Mouse (Mus musculus) testis, postnatal 10 days (tissue): ENCODE measurements around the gene Nagk.
"Not testable (repeated sequence)": the region's sequence is repeated elsewhere in the genome, so short reads cannot be mapped to it uniquely, and the experiment has no call there.

Experiments
- DNase-seq: peaks from one replicate; pipeline ENCODE4 v3.0.0; 2021; ENCODE audit warnings: low spot score

Nagk gene

DNA sequence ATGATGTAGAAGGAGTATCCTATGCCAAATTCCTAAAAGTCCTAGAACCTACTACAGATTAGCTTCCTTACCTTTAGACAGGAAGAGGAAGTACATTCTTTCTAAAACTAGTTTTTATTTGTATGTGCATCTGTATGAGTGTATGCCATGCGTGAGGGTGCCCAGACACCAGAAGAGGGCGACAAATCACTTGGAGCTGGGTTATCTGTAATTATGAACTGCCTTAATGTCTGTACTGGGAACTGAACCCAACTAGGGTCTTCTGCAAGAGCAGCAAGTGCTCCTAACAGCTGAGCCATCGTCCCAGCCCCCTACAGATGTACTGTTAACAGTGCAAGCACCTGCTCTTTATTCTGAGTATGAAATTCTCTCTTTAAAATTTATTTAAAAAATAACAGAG is 21.0 kb downstream of the Nagk start:
- no peak for DNase-seq

GRCm38 (mm10) chr6:83818996-83819395 is 24.2 kb downstream of the Nagk start:
- DNase-seq, result no peak

DNA sequence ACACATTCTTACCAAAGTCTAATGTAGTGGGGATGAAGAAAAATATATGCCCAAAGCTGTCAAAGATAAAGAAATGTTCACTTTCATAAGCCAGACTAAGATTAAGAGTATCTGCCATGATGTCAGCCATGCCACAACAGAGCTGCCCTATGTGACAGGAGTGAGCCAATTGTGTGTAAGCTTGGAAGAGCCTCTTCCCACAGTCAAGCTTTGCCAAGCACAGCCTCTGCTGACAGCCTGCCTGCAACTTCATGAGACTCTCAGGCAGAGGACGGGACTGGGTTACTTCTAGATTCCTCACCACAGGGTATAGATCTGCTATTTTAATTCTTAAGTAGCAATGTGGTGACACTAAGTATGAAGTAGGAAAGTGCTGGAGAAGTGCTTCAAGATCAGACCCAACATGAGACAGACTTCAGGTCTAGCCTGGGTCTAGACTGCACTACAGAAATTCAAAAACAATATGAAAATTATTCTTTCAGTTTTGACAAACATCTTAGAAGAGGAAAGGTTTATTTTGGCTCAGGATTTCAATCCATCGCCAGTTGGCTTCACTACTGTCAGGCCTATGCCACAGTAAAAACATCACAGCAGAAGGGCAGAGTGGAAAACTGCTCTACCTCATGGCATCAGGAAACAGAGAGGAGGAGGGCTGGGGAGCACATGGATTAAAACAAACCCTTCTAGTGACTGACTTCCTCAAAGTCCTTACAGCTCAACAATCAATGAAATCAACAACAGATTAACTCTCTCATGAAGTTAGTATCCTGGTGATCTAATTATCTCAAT is 26.1 kb downstream of the Nagk start:
- DNase-seq, result no peak

- no peak for DNase-seq
Measured at GRCm38 (mm10) chr6:83821856-83822255, 27.1 kb downstream of the Nagk start.

DNA sequence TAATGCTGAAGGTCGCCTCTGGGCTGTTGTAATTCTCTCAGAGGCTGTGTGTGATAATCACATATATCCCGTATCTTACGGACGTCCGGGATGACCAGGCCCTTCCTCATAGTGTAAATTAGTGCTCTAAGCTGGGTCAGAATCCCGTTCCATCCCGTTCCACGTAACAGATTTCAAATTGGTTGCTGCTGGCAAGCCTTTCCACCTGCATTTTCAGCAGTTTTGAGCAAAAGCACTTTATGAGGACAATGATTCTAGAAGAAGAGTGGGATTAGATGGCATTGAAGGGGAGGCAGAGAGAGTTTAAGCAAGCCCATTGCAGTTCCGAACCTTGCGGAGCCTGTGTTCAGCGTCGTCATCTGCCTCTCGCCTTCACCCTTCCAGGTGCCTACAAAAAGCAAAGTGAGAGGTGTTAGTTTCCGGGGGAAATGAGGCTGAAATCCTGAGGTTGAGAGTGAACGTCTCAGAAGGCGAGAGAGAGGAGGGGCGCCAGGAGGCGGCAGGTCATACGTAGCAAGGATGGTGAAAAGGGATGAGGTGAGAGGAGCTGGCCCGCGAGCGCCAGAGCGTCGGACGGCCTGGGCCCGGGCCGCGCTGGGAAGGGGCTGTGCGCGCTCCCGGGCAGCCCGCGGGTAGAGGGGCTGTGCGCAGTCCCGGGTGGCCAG is 36.3 kb downstream of the Nagk start:
- no peak for DNase-seq

DNA sequence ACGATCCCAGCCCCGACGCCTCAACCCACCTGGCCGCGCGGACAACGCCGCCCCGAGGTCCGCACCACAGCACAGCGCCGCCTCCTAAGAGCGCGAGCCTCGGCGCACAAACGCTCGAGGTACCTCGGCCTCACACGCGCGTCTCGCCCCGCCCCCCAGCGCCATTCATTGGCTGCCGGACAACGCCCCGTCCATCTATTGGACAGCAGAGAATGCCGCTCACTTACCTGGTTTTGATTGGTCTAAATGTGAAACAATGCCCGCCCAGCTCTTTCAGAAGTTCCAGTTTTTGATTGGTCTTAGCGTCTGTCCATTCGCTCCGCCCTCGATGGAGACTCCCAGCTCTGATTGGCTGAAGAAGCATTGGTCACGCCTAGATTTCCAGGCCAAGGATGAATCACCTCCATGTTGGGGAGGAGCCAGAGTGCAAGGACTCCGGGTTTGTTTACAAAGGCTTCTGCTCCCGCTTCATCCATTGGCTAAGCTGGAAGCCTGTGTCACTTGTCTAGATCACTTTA is 36.9 kb downstream of the Nagk start, which contains the start of gene Paip2b:
Gene Paip2b (minus strand): TSS at position 136 of the 518 bp plus-strand sequence.
- DNase-seq, result peak; percentile 99

GRCm38 (mm10) chr6:83832393-83832792 is 37.6 kb downstream of the Nagk start:
- DNase-seq, result not testable (repeated sequence)

DNA sequence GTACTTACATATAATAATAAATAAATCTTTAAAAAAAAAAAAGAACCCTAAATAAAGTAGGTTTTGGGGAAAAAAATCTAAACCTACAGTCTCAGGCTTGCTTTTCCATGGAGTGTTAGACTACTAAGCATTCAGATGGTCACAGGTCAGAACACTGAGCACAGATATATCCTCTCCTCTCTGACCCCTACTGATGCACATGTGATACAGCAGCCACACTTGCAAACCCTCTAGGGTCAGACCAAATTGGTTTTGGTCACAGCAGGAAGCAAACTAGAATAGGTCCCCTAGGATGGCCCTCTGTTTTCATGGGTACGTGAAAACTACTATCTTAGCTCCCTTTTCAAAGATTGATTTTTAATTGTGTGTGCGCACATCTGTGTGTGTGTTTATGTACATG is 42.0 kb downstream of the Nagk start:
- DNase-seq, result no peak

GRCm38 (mm10) chr6:83838046-83838445 is 43.3 kb downstream of the Nagk start:
- no peak for DNase-seq

GRCm38 (mm10) chr6:83840086-83840485 is 45.3 kb downstream of the Nagk start:
- DNase-seq, result no peak

- DNase-seq, result no peak
Measured at GRCm38 (mm10) chr6:83844913-83845312, 50.1 kb downstream of the Nagk start.

DNA sequence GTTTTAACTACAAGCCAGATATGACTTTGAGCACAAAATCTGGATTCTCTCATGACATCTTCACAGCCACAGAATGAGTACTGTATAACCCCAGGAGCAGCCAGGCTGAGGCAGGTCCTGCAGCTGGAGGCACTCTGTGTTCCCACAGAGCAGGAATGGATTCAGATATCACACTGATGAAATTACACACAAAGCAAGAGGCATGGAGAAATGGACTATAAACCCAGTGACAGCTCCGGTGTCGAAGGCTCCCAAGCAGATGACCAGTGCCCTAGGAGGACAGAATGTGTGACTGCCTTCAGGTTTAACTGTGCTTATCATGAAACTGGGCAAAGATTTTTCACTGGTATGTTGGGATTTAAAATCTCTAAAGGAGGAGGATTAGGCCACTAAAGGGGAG is 51.4 kb downstream of the Nagk start:
- DNase-seq, result no peak

DNA sequence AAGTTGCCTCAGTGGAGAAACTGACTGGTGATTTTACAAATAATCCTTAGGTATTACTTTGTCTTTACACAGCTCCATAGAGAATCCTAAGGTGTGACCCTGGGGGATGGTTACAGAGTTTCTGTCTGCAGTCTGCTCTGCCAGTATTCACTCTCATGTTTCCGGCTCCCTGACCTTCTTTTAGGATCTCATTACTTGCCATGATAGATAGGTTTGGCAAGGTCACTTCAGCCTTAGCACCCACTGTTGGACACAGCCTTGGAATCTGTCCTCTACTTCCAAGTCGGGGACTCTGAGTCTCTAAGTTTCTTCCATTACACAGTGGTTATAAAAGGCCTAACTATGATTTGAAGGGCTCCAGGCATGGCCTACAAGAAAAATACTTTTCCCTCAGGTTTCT is 54.7 kb downstream of the Nagk start:
- DNase-seq, result no peak
